Mouse (Mus musculus): Measurements from ENCODE around the gene S100a10. TPM values are rescaled to one million over a fixed set of nuclear protein-coding genes. Genes with fewer than 3 reads are reported as not detected.
"Not testable (repeated sequence)": the region's sequence is repeated elsewhere in the genome, so short reads cannot be mapped to it uniquely, and the experiment has no call there.

Gene S100a10
- total RNA-seq, 2 experiments from 2014 or later = 48.9 to 59.5 TPM

- ATAC-seq (replicated peaks; ENCODE audit: low FRiP score, poor library complexity, severe bottlenecking) = no peak
These were observed 17.3 kb downstream of the S100a10 start for GRCm38 (mm10) chr3:93572058-93572791.

- no peak for ATAC-seq (replicated peaks; ENCODE audit: low FRiP score, poor library complexity, severe bottlenecking)
These were observed 24.6 kb downstream of the S100a10 start for GRCm38 (mm10) chr3:93579317-93580038.

- no peak for ATAC-seq (replicated peaks; ENCODE audit: low FRiP score, poor library complexity, severe bottlenecking)
These were observed 25.1 kb downstream of the S100a10 start for GRCm38 (mm10) chr3:93580039-93580403.

DNA sequence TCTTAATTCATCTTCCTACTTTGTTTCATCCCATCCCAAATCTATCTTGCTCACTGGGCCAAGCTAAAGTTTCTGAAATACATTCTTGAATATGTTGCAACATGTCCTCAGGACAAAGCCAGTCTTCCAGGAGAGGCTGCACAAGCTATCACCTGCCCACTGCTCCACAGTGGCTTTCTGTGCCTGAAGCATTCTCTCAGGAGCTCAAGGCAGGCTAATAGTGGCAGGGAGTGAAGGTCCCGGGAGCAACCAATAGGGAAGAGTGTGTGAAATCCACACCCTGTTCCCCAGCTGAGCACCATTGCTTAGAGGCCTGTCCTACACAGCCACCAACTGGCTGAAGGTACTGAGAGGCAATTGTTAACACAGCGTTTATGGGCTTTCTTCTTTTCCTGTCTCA, 26.1 kb downstream of the S100a10 start:
- ATAC-seq (replicated peaks; ENCODE audit: low FRiP score, poor library complexity, severe bottlenecking) = no peak

DNA sequence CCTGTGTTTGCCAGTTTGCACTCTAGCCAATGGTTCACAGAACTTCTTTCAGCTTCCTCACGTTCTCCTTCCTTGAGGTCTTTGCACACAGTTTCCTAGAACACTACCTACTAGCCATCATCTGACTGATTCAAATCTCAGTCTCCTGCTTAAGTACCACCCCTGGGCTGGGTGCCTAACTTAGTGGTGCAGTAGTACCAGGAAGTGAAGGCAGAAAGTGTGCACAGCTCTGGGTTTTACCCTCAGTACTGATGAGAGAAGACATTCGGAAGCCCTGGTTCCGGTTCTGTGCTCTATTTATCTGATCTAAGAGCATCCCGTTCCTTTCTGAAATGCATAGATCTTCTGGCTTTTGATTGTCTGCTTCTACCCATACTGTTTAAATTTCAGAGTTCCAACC, 26.8 kb downstream of the S100a10 start:
- no peak for ATAC-seq (replicated peaks; ENCODE audit: low FRiP score, poor library complexity, severe bottlenecking)

DNA sequence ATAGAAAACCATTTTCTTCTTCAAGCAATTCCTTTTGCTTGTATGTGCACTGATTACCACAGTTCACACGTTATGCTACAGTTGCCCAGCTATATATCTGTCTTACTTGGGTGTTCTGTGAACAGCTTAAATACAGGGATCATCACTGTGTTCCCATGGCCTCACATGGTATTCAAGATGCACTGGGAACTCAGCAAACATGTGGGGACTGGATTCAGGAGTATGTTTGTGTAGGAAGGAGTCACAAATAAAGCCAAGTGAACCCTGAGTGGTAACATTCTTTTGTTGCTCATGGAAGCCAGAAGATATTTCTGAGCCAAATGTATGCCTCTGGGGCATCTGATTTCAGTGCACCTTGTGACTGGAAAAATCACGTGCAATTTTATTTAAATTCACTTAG, 28.2 kb downstream of the S100a10 start:
- ATAC-seq (replicated peaks; ENCODE audit: low FRiP score, poor library complexity, severe bottlenecking) = no peak

GRCm38 (mm10) chr3:93589629-93590028, 34.7 kb downstream of the S100a10 start:
- no peak for ATAC-seq (replicated peaks; ENCODE audit: low FRiP score, poor library complexity, severe bottlenecking)

DNA sequence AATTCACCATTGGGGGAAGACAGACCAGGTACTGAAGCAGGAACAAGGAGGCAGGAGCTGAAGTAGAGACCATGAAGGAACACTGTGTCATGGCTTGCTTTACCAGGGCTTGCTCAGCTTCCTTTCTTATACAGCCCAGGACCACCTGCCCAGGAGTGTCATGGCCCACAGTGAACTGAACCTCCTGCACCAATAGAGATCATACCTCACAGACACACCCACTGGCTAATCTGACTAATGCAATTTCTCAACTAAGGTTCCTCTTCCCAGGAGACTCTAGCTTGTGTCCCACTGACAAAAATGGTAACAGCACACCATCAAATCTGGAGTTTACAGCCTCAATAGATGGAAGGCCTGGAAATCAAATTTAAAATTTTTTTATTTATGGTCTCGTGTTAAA, 35.4 kb downstream of the S100a10 start:
- ATAC-seq (replicated peaks; ENCODE audit: low FRiP score, poor library complexity, severe bottlenecking) = no peak

DNA sequence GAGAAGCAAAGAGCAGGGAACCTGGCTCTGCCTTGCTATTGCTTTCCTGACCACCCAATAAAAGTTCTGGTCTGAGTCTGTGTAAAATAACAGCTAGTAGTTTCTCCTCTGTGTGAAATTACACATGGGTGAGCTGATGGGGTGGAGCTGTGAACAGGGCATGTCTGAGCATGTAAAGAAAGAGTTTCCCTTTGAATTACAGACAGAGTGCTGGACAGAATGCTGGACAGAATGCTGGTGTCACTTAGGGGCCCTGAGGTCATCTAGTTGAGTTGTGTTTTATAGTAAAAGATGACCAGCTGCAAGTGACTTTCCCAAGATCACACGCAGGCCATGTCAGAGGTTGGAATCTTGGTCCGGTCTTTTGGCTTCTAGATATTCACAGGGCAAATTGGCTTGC, 37.2 kb downstream of the S100a10 start:
- no peak for ATAC-seq (replicated peaks; ENCODE audit: low FRiP score, poor library complexity, severe bottlenecking)

DNA sequence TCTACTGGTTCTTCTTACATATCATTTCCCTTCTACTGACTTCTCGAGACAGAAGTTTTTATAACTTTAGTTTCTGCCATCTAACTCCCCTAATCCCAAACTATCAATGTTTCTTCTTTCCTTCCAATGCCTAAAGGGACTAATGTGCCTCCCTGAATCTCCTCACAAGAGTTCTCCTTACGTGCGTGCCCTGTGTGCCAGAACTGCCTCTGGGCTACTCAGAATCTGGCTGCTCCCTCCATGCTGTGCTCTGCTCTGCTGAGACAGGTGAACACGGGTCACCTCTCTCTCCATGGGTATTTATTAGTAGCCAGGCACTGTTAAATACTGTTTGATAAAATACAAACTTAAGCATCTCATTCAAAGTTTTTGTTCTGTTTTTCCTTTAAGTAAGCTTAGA, 38.1 kb downstream of the S100a10 start:
- no peak for ATAC-seq (replicated peaks; ENCODE audit: low FRiP score, poor library complexity, severe bottlenecking)

- ATAC-seq (replicated peaks; ENCODE audit: low FRiP score, poor library complexity, severe bottlenecking) = no peak
These were observed 38.6 kb downstream of the S100a10 start for GRCm38 (mm10) chr3:93593512-93593911.

DNA sequence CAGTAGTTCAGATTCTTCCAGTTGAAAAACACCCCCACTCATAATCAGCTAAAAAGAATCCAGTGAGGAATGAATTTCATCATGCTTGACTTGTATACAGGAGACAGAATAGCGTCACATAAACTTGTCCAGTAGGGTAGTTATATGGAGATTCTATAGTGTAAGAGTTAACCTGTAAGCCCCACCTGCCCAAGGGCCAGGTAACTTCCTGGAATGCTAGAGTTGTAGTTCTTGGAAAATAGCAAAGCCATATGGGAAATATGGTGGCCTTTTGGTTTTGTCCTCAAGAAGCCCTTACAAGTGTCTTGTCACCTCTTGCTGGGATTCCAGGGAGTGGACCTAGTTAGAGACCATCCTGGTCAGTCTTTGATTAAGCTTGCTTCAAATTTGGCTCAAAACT, 41.8 kb downstream of the S100a10 start:
- ATAC-seq (replicated peaks; ENCODE audit: low FRiP score, poor library complexity, severe bottlenecking) = no peak

DNA sequence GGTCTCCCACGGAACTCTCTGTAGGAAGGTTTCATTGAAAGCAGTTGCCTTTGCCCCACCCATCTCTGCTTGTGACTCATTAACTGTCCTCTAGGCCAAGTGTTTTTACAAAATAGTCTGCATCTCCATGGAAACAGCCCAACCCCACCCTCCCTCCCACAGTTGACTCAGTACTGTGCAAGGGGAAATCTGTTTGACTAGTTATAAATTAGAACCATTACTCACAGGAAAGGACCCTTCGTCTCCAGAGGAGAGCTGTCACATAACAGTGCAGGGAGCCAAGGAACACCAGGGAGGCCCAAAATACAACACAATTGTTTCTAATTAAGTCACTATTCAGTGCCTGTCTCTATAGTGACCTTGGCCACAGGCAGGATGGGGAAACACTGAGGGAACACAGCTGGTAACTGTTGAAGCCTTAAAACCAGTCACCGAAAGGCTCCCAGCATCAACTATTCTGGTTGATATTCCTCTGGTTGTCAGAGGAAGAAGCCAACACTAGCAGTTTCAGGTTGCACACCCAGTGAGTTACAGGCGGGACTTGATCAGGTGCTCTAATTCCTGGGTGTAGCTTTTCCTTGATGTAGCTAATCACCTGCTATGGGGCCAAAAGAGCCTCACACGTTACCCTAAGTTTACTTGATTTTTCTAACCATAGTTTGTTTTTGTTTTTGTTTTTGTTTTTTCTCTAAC, 42.5 kb downstream of the S100a10 start:
- no peak for ATAC-seq (replicated peaks; ENCODE audit: low FRiP score, poor library complexity, severe bottlenecking)

- ATAC-seq (replicated peaks; ENCODE audit: low FRiP score, poor library complexity, severe bottlenecking) = no peak
These were observed 43.1 kb downstream of the S100a10 start for GRCm38 (mm10) chr3:93597970-93598369.

- ATAC-seq (replicated peaks; ENCODE audit: low FRiP score, poor library complexity, severe bottlenecking) = no peak
These were observed 45.3 kb downstream of the S100a10 start for GRCm38 (mm10) chr3:93600206-93600605.

- ATAC-seq (replicated peaks; ENCODE audit: low FRiP score, poor library complexity, severe bottlenecking) = no peak
These were observed 47.0 kb downstream of the S100a10 start for GRCm38 (mm10) chr3:93601903-93602302.

GRCm38 (mm10) chr3:93608970-93609369, 54.1 kb downstream of the S100a10 start:
- not testable (repeated sequence) for ATAC-seq (replicated peaks; ENCODE audit: low FRiP score, poor library complexity, severe bottlenecking)

Data from erythroid progenitor cell, adult 5-6 weeks (primary cell).